In genomic region chr19:18589276-18589675, GRCm38 (mm10) we compare ENCODE assay signal across 22 mouse cellular contexts. TPM values are rescaled to one million over a fixed set of nuclear protein-coding genes. Genes with fewer than 3 reads are reported as not detected.
DNase-seq lines count a peak whose midpoint lies in the region; ATAC-seq lines count a peak whose summit lies in the region.
"Had no signal": no experiment of that assay in that cellular context is flagged by ENCODE, and none has a peak within 500 bp of the region (broad histone marks: within the 10 kb centered on the region; RNA-seq: fewer than 3 reads in every experiment).

No protein-coding gene starts in this region.

- H3K4me2 ChIP-seq in heart, embryonic 11.5 days: no peak overlapping the region
- no peak overlapping the region for H3K4me2 ChIP-seq in lung, embryonic 16.5 days (ENCODE audit: low read depth, low read length)
- H3K4me2 ChIP-seq: embryonic facial prominence, embryonic 13.5 days; embryonic facial prominence, embryonic 15.5 days; forebrain, embryonic 12.5 days; forebrain, embryonic 15.5 days had no signal

- peak; percentile 61 for DNase-seq in heart, adult 11 months
- DNase-seq in lung, postnatal 10 days: no peak
- peak; percentile 32 for DNase-seq in lung, postnatal 36 days
- DNase-seq in lung, postnatal 14 days: no peak
- DNase-seq: adrenal gland, adult 2 months; adrenal gland, postnatal 10 days; adrenal gland, postnatal 25 days; cerebellum, adult 11 months; cerebellum, adult 18-20 months; cerebellum, adult 8-10 months; cerebellum, adult 9-11 months; cerebellum, postnatal 14 days; cerebellum, postnatal 36 days; embryo, embryonic 11 days had no signal

- ATAC-seq in heart, embryonic 11.5 days (replicated peaks; ENCODE audit: insufficient number of reproducible peaks, low FRiP score, low TSS enrichment): no peak
- ATAC-seq in lung, embryonic 16.5 days (ENCODE audit: low read depth): no peak
- ATAC-seq: forebrain, embryonic 15.5 days had no signal

- peaks cover 6% of the 10 kb centered on the region; the same call in 1 of the 2 replicates for H3K4me1 ChIP-seq in heart, embryonic 11.5 days (ENCODE audit: control insufficient read depth, insufficient read depth, low read length)
- peaks cover 15% of the 10 kb centered on the region for H3K4me1 ChIP-seq in lung, embryonic 16.5 days (replicated peaks; ENCODE audit: control insufficient read depth, insufficient read depth, low read length)
- H3K4me1 ChIP-seq: forebrain, embryonic 15.5 days had no signal

- 90% methylated on average over 8 of the region's 8 CpGs for WGBS in heart, embryonic 11.5 days (ENCODE audit: insufficient replicate concordance)
- 68% methylated on average over 8 of the region's 8 CpGs for WGBS in lung, embryonic 16.5 days

- no peaks in the 10 kb centered on the region for H3K9me3 ChIP-seq in heart, embryonic 11.5 days (replicated peaks; ENCODE audit: control insufficient read depth, low read length)
- no peaks in the 10 kb centered on the region for H3K9me3 ChIP-seq in lung, embryonic 16.5 days (ENCODE audit: control insufficient read depth, low read length)
- H3K9me3 ChIP-seq: embryonic facial prominence, embryonic 13.5 days; embryonic facial prominence, embryonic 15.5 days; forebrain, embryonic 10.5 days; forebrain, embryonic 12.5 days; forebrain, embryonic 15.5 days had no signal

- H3K27ac ChIP-seq in heart, embryonic 11.5 days (ENCODE audit: low read depth, low read length): no peak overlapping the region
- H3K27ac ChIP-seq in lung, embryonic 16.5 days (ENCODE audit: low read length): peak overlapping the region; percentile 58; the same call in 1 of the 2 replicates
- H3K27ac ChIP-seq: embryonic facial prominence, embryonic 13.5 days; embryonic facial prominence, embryonic 15.5 days; forebrain, embryonic 12.5 days; forebrain, embryonic 15.5 days had no signal

- no peak overlapping the region for H3K4me3 ChIP-seq in heart, embryonic 11.5 days (ENCODE audit: low read depth, low read length)
- no peak overlapping the region for H3K4me3 ChIP-seq in lung, embryonic 16.5 days (ENCODE audit: low read length)
- H3K4me3 ChIP-seq: embryonic facial prominence, embryonic 13.5 days; embryonic facial prominence, embryonic 15.5 days; erythroblast, embryonic 14.5 days; forebrain, embryonic 10.5 days; forebrain, embryonic 12.5 days; forebrain, embryonic 15.5 days had no signal

- no peaks in the 10 kb centered on the region; the same call in 1 of the 2 replicates for H3K36me3 ChIP-seq in heart, embryonic 11.5 days (ENCODE audit: control insufficient read depth, insufficient read depth, low read length)
- H3K36me3 ChIP-seq in lung, embryonic 16.5 days (ENCODE audit: control insufficient read depth, insufficient read depth, low read length): peaks cover 4% of the 10 kb centered on the region
- H3K36me3 ChIP-seq: forebrain, embryonic 10.5 days; forebrain, embryonic 12.5 days; forebrain, embryonic 15.5 days had no signal

- H3K9ac ChIP-seq in heart, embryonic 11.5 days (ENCODE audit: low read depth, low read length): no peak overlapping the region
- no peak overlapping the region for H3K9ac ChIP-seq in lung, embryonic 16.5 days (ENCODE audit: low read length)
- H3K9ac ChIP-seq: embryonic facial prominence, embryonic 13.5 days; embryonic facial prominence, embryonic 15.5 days; forebrain, embryonic 12.5 days; forebrain, embryonic 15.5 days had no signal

- no peaks in the 10 kb centered on the region for H3K27me3 ChIP-seq in heart, embryonic 11.5 days (ENCODE audit: control insufficient read depth, insufficient read depth, low read length)
- H3K27me3 ChIP-seq in lung, embryonic 16.5 days (ENCODE audit: control insufficient read depth, insufficient read depth, low read depth, low read length): no peaks in the 10 kb centered on the region
- H3K27me3 ChIP-seq: embryonic facial prominence, embryonic 13.5 days; embryonic facial prominence, embryonic 15.5 days; forebrain, embryonic 12.5 days; forebrain, embryonic 15.5 days had no signal

RNA-seq across cellular contexts. Expression of gene Ostf1, which starts 42.3 kb away (rescaled TPM):
- 60.2 and 65.4 TPM in 2 replicates for polyA plus RNA-seq in heart, embryonic 11.5 days (2014; fragmentation: Nextera tagmentation; extraction: Ambion mirVana)
- 111 and 122 TPM in 2 replicates for polyA plus RNA-seq in lung, embryonic 16.5 days (2015; fragmentation: Nextera tagmentation; extraction: Ambion mirVana)

RNA-seq across cellular contexts. Expression of gene Nmrk1, which starts 42.5 kb away (rescaled TPM):
- polyA plus RNA-seq in heart, embryonic 11.5 days (2014; fragmentation: Nextera tagmentation; extraction: Ambion mirVana): 6.0 and 7.6 TPM in 2 replicates
- 11.1 and 13.5 TPM in 2 replicates for polyA plus RNA-seq in lung, embryonic 16.5 days (2015; fragmentation: Nextera tagmentation; extraction: Ambion mirVana)
- polyA plus RNA-seq: erythroblast, embryonic 14.5 days had no signal

Comparison
In these comparisons a context has a peak if more than half of its experiments do, and no peak if none do; other contexts are left out.
1. DNase-seq: peak in heart, adult 11 months (single experiment) and lung, postnatal 36 days (single experiment); none in lung, postnatal 10 days (single experiment) and lung, postnatal 14 days (single experiment).